Mouse (Mus musculus): ENCODE results near the gene Mvk. TPM values are rescaled to one million over a fixed set of nuclear protein-coding genes. Genes with fewer than 3 reads are reported as not detected.

Gene Mvk
- polyA plus RNA-seq, 2 experiments = 48.8 to 57.0 TPM

GRCm38 (mm10) chr5:114456287-114456686 lies 12.2 kb downstream of the Mvk start:
- H3K36me3 ChIP-seq (ENCODE audit: control insufficient read depth, insufficient read depth, low read length) = peaks cover 18% of the 10 kb centered on the region
- no peaks in the 10 kb centered on the region for H3K4me1 ChIP-seq (ENCODE audit: control insufficient read depth, insufficient read depth, low read length)
- no peak overlapping the region for H3K4me3 ChIP-seq (replicated peaks; ENCODE audit: low read length)
- WGBS = 69% methylated on average over 9 of the region's 9 CpGs
- no peak for ATAC-seq (ENCODE audit: low FRiP score, low read depth)
- no peak for DNase-seq (ENCODE audit: low spot score)
- H3K27me3 ChIP-seq (ENCODE audit: control insufficient read depth, insufficient read depth, low read length) = no peaks in the 10 kb centered on the region
- H3K4me2 ChIP-seq (replicated peaks; ENCODE audit: low read depth, low read length, severe bottlenecking) = no peak overlapping the region
- no peak overlapping the region for H3K27ac ChIP-seq (replicated peaks; ENCODE audit: low read depth, low read length)
- TF ChIP-seq POLR2A (IDR thresholded peaks at IDR 0.05; ENCODE audit: borderline replicate concordance, extremely low read depth, insufficient read depth, insufficient read length) = no peak
- H3K9me3 ChIP-seq (ENCODE audit: control insufficient read depth, low read length) = no peaks in the 10 kb centered on the region
- no peak overlapping the region for H3K9ac ChIP-seq (ENCODE audit: low read depth, low read length, severe bottlenecking)

GRCm38 (mm10) chr5:114456995-114457605 lies 13.0 kb downstream of the Mvk start:
- 74% methylated on average over 16 of the region's 16 CpGs for WGBS
- peaks cover 11% of the 10 kb centered on the region for H3K36me3 ChIP-seq (ENCODE audit: control insufficient read depth, insufficient read depth, low read length)
- H3K4me1 ChIP-seq (ENCODE audit: control insufficient read depth, insufficient read depth, low read length) = no peaks in the 10 kb centered on the region
- no peak overlapping the region for H3K27ac ChIP-seq (replicated peaks; ENCODE audit: low read depth, low read length)
- H3K4me3 ChIP-seq (replicated peaks; ENCODE audit: low read length) = no peak overlapping the region
- no peak for ATAC-seq (ENCODE audit: low FRiP score, low read depth)
- H3K4me2 ChIP-seq (replicated peaks; ENCODE audit: low read depth, low read length, severe bottlenecking) = no peak overlapping the region
- TF ChIP-seq POLR2A (IDR thresholded peaks at IDR 0.05; ENCODE audit: borderline replicate concordance, extremely low read depth, insufficient read depth, insufficient read length) = no peak
- H3K9ac ChIP-seq (ENCODE audit: low read depth, low read length, severe bottlenecking) = no peak overlapping the region
- H3K9me3 ChIP-seq (ENCODE audit: control insufficient read depth, low read length) = no peaks in the 10 kb centered on the region
- no peaks in the 10 kb centered on the region for H3K27me3 ChIP-seq (ENCODE audit: control insufficient read depth, insufficient read depth, low read length)
- DNase-seq (ENCODE audit: low spot score) = no peak

GRCm38 (mm10) chr5:114461238-114461637 lies 17.2 kb downstream of the Mvk start:
- Histone ChIP-seq H3K4me2 (replicated peaks; ENCODE audit: low read depth, low read length, severe bottlenecking) (no peak overlapping the region), H3K9me3 (ENCODE audit: control insufficient read depth, low read length) (no peaks in the 10 kb centered on the region), H3K4me3 (replicated peaks; ENCODE audit: low read length) (no peak overlapping the region), H3K9ac (ENCODE audit: low read depth, low read length, severe bottlenecking) (no peak overlapping the region), H3K36me3 (ENCODE audit: control insufficient read depth, insufficient read depth, low read length) (no peaks in the 10 kb centered on the region), H3K4me1 (ENCODE audit: control insufficient read depth, insufficient read depth, low read length) (no peaks in the 10 kb centered on the region), H3K27me3 (ENCODE audit: control insufficient read depth, insufficient read depth, low read length) (no peaks in the 10 kb centered on the region), H3K27ac (replicated peaks; ENCODE audit: low read depth, low read length) (no peak overlapping the region)
- WGBS = 4% methylated on average over 7 of the region's 7 CpGs
- TF ChIP-seq POLR2A (IDR thresholded peaks at IDR 0.05; ENCODE audit: borderline replicate concordance, extremely low read depth, insufficient read depth, insufficient read length) = no peak
- ATAC-seq (ENCODE audit: low FRiP score, low read depth) = peak; percentile 41; the same call in 1 of the 2 replicates
- DNase-seq (ENCODE audit: low spot score) = peak; percentile 68

- Histone ChIP-seq H3K4me1 (ENCODE audit: control insufficient read depth, insufficient read depth, low read length) (peaks cover 5% of the 10 kb centered on the region; the same call in 1 of the 2 replicates), H3K27me3 (ENCODE audit: control insufficient read depth, insufficient read depth, low read length) (no peaks in the 10 kb centered on the region), H3K9ac (ENCODE audit: low read depth, low read length, severe bottlenecking) (no peak overlapping the region), H3K4me3 (replicated peaks; ENCODE audit: low read length) (no peak overlapping the region), H3K9me3 (ENCODE audit: control insufficient read depth, low read length) (no peaks in the 10 kb centered on the region), H3K4me2 (replicated peaks; ENCODE audit: low read depth, low read length, severe bottlenecking) (no peak overlapping the region), H3K27ac (replicated peaks; ENCODE audit: low read depth, low read length) (no peak overlapping the region), H3K36me3 (ENCODE audit: control insufficient read depth, insufficient read depth, low read length) (no peaks in the 10 kb centered on the region)
- no peak for TF ChIP-seq POLR2A (IDR thresholded peaks at IDR 0.05; ENCODE audit: borderline replicate concordance, extremely low read depth, insufficient read depth, insufficient read length)
- WGBS = 78% methylated on average over 23 of the region's 24 CpGs
- ATAC-seq (ENCODE audit: low FRiP score, low read depth) = no peak
- DNase-seq (ENCODE audit: low spot score) = no peak
Observed at GRCm38 (mm10) chr5:114462067-114463040, 18.3 kb downstream of the Mvk start.

GRCm38 (mm10) chr5:114464561-114464960 lies 20.5 kb downstream of the Mvk start:
- Histone ChIP-seq H3K4me3 (replicated peaks; ENCODE audit: low read length) (no peak overlapping the region), H3K27ac (replicated peaks; ENCODE audit: low read depth, low read length) (no peak overlapping the region), H3K9me3 (ENCODE audit: control insufficient read depth, low read length) (no peaks in the 10 kb centered on the region), H3K4me1 (ENCODE audit: control insufficient read depth, insufficient read depth, low read length) (peaks cover 10% of the 10 kb centered on the region; the same call in 1 of the 2 replicates), H3K9ac (ENCODE audit: low read depth, low read length, severe bottlenecking) (no peak overlapping the region), H3K27me3 (ENCODE audit: control insufficient read depth, insufficient read depth, low read length) (no peaks in the 10 kb centered on the region), H3K4me2 (replicated peaks; ENCODE audit: low read depth, low read length, severe bottlenecking) (no peak overlapping the region), H3K36me3 (ENCODE audit: control insufficient read depth, insufficient read depth, low read length) (no peaks in the 10 kb centered on the region)
- ATAC-seq (ENCODE audit: low FRiP score, low read depth) (no peak), DNase-seq (ENCODE audit: low spot score) (no peak)
- 91% methylated on average over 2 of the region's 2 CpGs for WGBS
- TF ChIP-seq POLR2A (IDR thresholded peaks at IDR 0.05; ENCODE audit: borderline replicate concordance, extremely low read depth, insufficient read depth, insufficient read length) = no peak

All from limb, embryonic 14.5 days (tissue).